Mouse (Mus musculus): ENCODE results near the gene Spo11.

Gene Spo11

DNA sequence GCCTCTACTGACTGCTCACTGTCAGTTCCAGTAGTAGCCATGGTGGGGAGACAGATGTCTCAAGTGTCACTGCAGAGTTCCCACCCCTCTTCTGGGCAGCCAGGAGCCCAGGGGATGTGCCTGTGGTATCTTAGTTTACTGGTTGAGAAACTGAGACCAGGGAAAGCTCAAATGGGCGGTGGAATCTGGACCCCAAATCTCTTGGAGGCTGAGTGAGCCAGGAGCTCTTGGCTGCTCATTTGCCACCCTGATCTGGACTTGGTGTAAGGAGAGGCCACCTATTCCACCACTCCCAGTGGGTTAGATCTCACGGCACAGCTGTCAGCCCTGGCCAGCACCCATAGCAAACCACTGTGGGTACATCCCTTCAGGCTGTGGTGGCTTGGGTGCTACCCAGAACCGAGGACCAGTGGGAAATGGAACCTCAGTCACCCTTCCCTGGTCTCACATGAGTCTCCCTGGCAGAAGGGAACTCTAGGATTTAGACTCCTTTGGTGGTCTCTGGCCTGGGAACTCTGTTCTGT is 51.1 kb downstream of the Spo11 start:
- ChIA-PET CTCF (interaction anchor here in 1 of 4 experiments (1.1 kb wide), 1 partner anchor 18 kb away, joined by 3 read pairs; no protein-coding TSS in a partner anchor), POLR2A (interaction anchor here in 3 of 4 experiments (0.7 to 35.9 kb wide), 8 partner anchors 6 to 64 kb away, joined by 3 to 593 read pairs (median 68); partner anchors contain the start of genes Rbm38 (in 3 of the 3) and Rae1 (in 1 of the 3))

DNA sequence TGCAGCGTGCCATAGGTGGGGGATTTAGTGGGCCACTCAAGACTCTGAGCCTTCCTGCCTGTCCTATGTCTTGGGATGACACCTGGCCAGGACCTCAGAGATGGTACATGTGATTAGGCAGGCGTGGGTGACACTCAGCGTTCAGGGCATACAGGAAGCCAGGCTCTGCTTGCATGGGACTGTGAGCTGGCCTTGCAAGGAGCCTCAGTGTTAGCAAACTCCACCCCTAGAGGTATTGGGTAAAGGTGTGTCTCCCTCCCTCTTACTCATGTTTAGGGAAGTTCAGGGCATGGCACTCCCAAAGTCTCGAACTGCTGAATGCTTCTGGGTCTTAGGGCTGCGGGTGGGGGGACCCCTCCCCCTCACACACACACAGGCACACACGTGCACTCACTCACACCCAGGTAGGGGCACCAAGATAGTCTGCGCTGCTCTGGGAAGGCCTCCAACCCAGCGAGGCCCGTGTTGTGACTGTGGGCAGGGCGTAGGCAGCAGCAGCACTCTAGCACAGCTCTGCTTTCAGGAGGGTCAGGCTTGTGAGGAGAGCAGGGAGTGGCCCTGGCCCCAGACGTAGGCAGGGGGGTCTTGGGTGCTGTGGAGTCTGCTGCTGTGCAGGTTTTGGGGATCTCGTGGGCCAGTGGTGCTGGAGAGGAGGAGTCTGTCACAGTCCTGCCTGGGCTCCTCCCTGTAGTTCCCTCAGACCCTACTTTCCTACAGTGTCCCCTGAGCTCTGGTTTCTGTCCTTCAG is 53.3 kb downstream of the Spo11 start:
- CTCF ChIA-PET, result interaction anchor here in 1 of 4 experiments (1.2 kb wide), 1 partner anchor 59 kb away, joined by 3 read pairs; no protein-coding TSS in a partner anchor
- POLR2A ChIA-PET, result interaction anchor here in 3 of 4 experiments (0.6 to 35.9 kb wide), 9 partner anchors 4 to 1230 kb away, joined by 3 to 593 read pairs (median 5); partner anchors contain the start of gene Rbm38 (in 3 of the 3)

DNA sequence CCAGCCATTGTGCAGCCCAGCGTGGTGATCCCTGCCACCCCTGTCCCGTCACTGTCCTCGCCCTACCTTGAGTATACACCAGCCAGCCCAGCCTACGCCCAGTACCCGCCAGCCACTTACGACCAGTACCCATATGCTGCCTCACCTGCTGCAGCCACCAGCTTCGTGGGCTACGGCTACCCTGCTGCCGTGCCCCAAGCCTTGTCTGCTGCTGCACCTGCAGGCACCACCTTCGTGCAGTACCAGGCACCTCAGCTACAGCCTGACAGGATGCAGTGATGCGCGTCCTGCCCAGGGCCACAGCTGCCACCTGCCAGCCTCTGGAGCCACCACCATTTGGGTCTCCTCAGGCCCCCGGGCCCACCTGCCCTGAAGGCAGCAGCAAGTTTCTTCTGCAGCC is 56.0 kb downstream of the Spo11 start:
- CTCF ChIA-PET, result no interaction called here
- POLR2A ChIA-PET, result interaction anchor here in 3 of 4 experiments (0.7 to 35.9 kb wide), 5 partner anchors 10 to 17 kb away, joined by 3 to 593 read pairs (median 8); partner anchors contain the start of gene Rbm38 (in 2 of the 3)

DNA sequence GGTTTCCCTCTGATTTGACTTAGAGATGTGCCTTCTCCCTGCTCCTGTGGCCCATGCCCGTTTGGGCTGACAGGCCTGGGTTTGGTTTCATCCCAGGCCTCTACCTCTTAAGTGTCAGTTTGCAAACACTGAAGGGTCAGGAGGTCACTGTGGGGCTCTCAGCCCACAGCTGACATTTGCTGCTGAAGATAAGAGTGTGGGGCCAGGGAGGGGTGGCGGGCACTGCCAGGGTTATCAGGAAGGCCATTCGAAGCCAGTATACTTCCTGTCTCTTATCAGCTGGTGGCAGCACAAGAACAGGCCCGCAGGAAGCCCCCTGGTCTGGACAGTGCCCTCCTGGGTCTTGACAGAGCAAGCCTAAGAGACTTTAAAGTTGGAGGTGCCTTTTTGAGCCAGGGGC is 57.5 kb downstream of the Spo11 start:
- CTCF ChIA-PET, result interaction anchor here in 1 of 4 experiments (0.6 kb wide), 1 partner anchor 11 kb away, joined by 12 read pairs; no protein-coding TSS in a partner anchor
- POLR2A ChIA-PET, result interaction anchor here in 3 of 4 experiments (0.6 to 35.9 kb wide), 5 partner anchors 12 to 945 kb away, joined by 3 to 593 read pairs (median 8); partner anchors contain the start of gene Rbm38 (in 2 of the 3)

DNA sequence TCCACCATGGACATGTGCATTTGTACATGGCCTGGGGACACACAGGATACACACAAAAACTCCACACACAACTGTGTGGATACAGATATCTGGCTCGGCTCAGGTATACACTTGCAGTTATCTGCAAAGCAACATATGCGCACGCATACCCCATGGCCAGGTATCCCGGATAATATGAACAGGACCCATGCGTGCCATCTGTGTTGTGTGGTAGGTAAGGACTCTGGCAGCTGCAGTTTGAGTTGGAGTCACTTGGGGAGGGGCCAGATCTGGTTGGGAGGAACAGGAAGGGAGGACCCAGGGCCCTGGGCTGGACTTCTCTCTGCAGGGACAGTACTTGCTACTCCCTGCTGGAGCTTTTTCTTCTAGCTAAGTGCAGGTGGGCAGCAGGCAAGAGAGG is 58.2 kb downstream of the Spo11 start:
- POLR2A ChIA-PET, result interaction anchor here in 2 of 4 experiments (0.9 to 35.9 kb wide), 4 partner anchors 13 to 16 kb away, joined by 3 to 593 read pairs (median 70); partner anchors contain the start of gene Rbm38 (in 2 of the 2)

DNA sequence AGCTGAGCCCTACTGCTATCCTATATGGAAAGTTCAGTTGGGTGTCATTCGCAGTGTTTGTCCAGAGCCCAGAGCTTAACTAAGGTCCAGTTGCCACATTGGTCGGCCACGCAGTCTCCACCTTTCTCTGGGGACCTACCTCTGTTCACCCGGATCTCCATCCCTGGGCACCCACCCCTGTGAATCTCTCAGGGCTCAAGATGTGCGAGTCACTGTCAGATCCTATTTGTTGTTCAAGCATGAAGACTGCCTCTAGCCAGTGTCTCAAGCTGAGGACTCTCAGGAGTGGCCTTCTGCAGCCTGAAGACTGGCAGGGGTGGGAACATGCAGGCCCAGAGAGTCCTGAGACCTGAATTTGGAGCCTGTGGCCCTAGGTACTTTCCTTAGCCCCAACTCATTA is 58.6 kb downstream of the Spo11 start:
- POLR2A ChIA-PET, result interaction anchor here in 3 of 4 experiments (0.6 to 35.9 kb wide), 9 partner anchors 10 to 61 kb away, joined by 3 to 593 read pairs (median 3); partner anchors contain the start of gene Rbm38 (in 2 of the 3)
- CTCF ChIA-PET, result interaction anchor here in 2 of 4 experiments (0.7 to 1.8 kb wide), 2 partner anchors 53 to 57 kb away, joined by 4 to 5 read pairs; no protein-coding TSS in a partner anchor

More for the DNA sequence above, 58.2 kb downstream of the Spo11 start:
- CTCF ChIA-PET, result interaction anchor here in 1 of 4 experiments (1.8 kb wide), 1 partner anchor 54 kb away, joined by 4 read pairs; no protein-coding TSS in a partner anchor

DNA sequence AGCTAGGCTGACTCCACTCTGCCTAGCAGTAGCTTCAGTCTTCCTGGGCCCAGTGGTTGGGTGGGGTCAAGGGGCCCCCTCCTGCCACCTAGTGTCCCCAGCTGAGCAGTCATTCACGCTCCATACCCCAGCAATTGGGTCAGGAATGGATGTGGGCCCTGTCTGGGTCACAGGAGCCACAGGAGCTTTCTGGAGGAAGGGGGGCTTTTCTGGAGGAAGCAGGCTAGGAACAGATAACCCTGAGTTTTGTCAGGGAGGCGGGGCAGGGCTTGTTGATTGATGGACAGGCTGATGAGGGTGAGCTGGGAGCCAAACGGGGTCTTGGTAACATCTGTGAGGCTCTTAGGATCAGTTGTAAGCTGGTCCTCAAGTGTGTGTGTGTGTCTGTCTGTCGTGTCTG is 59.1 kb downstream of the Spo11 start:
- CTCF ChIA-PET, result interaction anchor here in 2 of 4 experiments (0.7 to 1.8 kb wide), 2 partner anchors 53 to 57 kb away, joined by 4 to 5 read pairs; no protein-coding TSS in a partner anchor

DNA sequence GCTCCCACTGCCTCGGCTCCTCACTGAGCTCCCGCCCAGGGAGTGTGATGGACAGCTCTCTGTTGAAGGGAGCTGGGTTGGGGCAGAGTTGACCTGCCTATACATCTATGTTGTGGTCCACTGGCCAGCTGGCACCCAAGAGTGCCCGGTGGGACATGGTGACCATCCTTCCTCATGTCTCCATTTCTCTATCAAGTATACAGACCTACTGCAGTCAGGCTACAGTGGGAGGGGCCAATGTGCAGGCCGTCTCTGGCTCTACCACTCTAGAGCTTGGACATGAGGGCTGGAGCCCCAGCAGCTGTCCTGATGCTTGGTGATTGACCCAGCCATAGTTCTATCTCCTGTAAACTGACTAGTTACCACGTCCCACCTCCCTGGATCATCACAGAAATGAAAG is 59.8 kb downstream of the Spo11 start:
- POLR2A ChIA-PET, result interaction anchor here in 3 of 4 experiments (0.7 to 35.9 kb wide), 11 partner anchors 9 to 34 kb away, joined by 3 to 593 read pairs (median 4); partner anchors contain the start of gene Rbm38 (in 2 of the 3)

More for the DNA sequence above, 59.1 kb downstream of the Spo11 start:
- POLR2A ChIA-PET, result interaction anchor here in 3 of 4 experiments (0.6 to 35.9 kb wide), 14 partner anchors 10 to 62 kb away, joined by 3 to 593 read pairs (median 3); partner anchors contain the start of gene Rbm38 (in 2 of the 3)

DNA sequence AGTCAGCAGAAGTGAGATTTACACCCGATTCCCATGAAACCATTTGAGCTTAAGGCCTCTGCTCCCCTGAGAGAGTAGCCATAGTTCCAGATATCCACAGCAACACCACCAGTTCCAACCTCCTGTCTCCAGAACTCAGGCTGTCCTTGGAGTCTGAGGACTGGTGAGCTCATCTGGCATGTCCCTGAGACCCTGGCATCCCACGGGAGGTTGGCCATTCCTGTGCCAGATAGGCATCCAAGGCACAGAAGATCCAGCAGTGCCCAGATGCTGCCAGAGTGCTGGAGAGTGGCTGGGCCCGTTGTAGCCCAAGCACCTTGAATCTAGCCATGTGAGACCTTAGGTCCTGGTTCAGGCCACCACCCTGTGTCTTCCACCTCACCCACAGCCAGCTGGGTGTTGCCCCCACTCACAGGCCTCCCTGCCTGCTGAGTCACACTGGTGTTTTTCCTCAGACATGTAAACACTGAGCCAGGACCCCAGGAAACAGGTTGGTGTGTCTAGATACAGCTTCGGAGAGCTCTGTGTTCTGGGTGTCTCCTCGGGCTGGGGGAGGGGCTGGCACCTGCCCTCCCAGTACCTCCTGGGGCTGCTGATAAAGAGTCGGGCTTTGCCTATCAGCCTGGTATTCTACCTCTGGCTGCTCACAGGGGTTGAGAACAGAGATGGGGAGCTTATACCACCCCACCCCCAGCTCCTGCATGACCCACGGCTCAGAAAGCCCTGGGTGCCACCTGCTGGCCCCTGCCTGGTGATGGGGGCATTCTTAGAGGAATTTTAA is 60.5 kb downstream of the Spo11 start:
- POLR2A ChIA-PET, result interaction anchor here in 3 of 4 experiments (0.5 to 35.9 kb wide), 12 partner anchors 8 to 966 kb away, joined by 3 to 593 read pairs (median 4); partner anchors contain the start of gene Rbm38 (in 2 of the 3)

More for the DNA sequence above, 59.8 kb downstream of the Spo11 start:
- CTCF ChIA-PET, result interaction anchor here in 1 of 4 experiments (1.8 kb wide), 1 partner anchor 52 kb away, joined by 4 read pairs; no protein-coding TSS in a partner anchor

DNA sequence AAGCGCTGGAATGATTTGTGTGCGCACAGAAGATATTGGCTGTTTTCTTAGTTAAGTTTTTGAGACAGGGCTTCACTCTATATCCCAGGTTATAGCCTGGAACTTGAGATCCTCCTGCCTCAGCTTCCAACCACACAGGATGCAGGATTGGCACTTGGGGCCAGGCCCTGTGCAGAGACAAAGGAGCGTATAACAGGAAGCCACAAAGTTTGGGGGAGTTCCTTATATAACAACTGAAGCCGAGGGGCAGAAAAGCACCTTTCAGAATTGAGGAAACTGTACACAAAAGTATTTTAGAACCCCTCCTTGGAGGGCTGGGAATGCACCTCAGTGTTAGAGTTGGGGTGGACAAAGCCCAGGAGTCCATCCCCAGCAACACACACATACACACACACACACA is 61.5 kb downstream of the Spo11 start:
- POLR2A ChIA-PET, result interaction anchor here in 1 of 4 experiments (35.9 kb wide), 1 partner anchor 19 kb away, joined by 593 read pairs; the partner anchor contains the start of gene Rbm38
- CTCF ChIA-PET, result no interaction called here

More for the DNA sequence above, 60.5 kb downstream of the Spo11 start:
- CTCF ChIA-PET, result interaction anchor here in 1 of 4 experiments (1.8 kb wide), 1 partner anchor 51 kb away, joined by 4 read pairs; no protein-coding TSS in a partner anchor

DNA sequence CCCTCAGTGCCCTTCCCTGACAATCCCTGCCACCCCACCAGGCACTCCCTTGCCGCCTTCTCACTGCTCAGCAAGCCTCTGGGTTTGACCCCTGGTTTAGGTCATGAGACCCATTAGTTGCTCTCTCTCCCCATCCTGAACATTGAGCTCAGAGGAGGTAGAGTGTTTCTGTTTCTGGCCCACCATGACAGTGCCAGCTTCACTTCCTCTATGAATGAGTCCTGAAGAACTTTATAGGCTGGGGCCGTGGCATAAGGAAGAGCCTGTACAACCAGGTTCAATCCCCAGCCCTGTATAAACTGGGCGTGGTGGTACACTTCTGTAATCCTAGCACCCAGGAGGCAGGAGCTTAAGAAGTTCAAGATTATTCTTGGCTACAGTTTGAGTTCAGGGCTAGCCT is 63.3 kb downstream of the Spo11 start:
- POLR2A ChIA-PET, result interaction anchor here in 2 of 4 experiments (0.8 to 35.9 kb wide), 4 partner anchors 14 to 21 kb away, joined by 4 to 593 read pairs (median 4); partner anchors contain the start of gene Rbm38 (in 1 of the 2)
- CTCF ChIA-PET, result interaction anchor here in 1 of 4 experiments (0.6 kb wide), 1 partner anchor 319 kb away, joined by 3 read pairs; no protein-coding TSS in a partner anchor

DNA sequence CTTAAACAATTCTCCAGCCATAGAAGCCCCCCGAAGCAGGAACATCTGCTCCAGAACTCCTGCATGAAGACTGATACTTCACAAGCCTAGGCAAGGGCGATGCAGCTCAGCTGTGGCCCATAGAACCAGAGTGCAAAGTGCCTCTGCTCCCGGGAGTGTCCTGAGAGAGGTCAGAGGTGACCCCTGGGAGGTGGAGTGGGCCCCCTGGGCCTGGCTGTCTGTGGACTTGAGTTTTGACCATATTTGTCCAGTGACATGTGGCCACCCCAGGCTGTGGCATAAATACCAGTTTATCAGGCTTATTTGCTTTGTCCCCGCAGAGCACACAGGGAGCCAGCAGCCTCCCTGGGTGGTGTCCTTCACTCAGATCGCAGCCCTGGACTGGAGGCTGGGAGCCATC is 63.7 kb downstream of the Spo11 start:
- POLR2A ChIA-PET, result interaction anchor here in 2 of 4 experiments (1.1 to 35.9 kb wide), 3 partner anchors 16 to 21 kb away, joined by 4 to 593 read pairs (median 5); partner anchors contain the start of gene Rbm38 (in 1 of the 2)
- CTCF ChIA-PET, result interaction anchor here in 1 of 4 experiments (0.6 kb wide), 1 partner anchor 318 kb away, joined by 3 read pairs; no protein-coding TSS in a partner anchor

DNA sequence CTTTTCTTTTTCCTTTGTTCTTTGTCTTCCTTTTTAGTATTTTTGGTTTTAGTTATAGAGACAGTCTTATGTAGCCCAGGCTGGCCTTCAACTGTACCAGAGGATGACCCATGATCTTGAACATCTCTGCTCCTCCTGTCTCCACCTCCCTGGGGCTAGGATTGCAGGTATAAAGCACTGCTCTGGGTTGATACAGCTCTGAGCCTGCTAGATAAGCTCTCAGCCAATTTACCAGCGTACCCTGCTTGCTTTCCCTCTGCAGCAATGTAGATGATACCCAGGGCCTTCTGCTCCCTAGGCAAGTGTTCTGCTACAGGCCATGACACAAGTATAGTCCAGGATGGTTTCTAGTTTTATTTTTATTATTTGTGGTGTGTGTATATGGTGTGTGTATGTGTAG is 64.4 kb downstream of the Spo11 start:
- ChIA-PET POLR2A (interaction anchor here in 1 of 4 experiments (35.9 kb wide), 1 partner anchor 22 kb away, joined by 593 read pairs; the partner anchor contains the start of gene Rbm38), CTCF (no interaction called here)

DNA sequence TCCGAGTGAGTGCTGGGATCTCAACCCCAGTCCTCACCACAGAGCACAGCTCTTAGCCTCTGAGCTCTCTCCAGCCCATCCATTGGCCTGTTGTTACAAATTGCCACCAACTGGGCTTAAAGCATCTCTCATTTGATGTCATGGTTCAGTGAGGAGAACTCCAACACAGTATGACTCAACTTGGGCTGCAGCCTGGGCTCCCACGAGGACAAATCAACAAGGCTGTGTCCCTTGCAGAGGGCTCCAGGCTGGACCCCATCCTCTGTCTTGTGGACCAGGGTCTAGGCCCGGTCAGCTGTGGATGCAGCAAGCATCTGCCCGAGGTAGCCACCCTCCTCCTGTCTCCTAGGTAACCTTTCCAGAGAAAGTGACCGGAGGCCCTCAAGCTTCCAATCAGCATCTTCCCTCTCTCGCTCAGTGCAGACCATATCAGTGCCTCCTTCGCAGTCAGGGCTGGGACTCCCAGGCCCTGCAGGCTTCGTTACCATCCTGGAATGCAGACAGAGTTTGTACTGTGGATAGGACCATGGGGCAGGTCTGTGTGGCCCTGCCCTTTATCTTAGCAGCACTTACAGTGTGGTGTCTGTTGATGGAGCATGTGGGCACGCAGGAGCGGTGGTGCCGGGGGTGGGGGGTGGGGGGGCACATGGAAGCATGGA is 65.1 kb downstream of the Spo11 start:
- POLR2A ChIA-PET, result interaction anchor here in 2 of 4 experiments (0.6 to 35.9 kb wide), 3 partner anchors 19 to 23 kb away, joined by 3 to 593 read pairs (median 6); partner anchors contain the start of gene Rbm38 (in 2 of the 2)
- CTCF ChIA-PET, result no interaction called here

Measured in embryonic stem cell, embryonic (primary cell).